Mouse (Mus musculus) myocyte (in vitro differentiated cells): ENCODE results near the gene Kirrel3.

Experiments used
- CEBPB ChIP-seq: IDR thresholded peaks from 2 replicates; pipeline ENCODE4 v1.6.1; 2011; ENCODE audit warnings: mild to moderate bottlenecking, moderate library complexity; ENCODE audit not compliant: poor library complexity, insufficient read depth, severe bottlenecking
- E2F4 ChIP-seq: IDR thresholded peaks from one replicate; pipeline ENCODE4 v1.6.1; 2011; ENCODE audit warnings: mild to moderate bottlenecking, control low read depth, moderate library complexity; ENCODE audit not compliant: insufficient read depth
- MAX ChIP-seq: IDR thresholded peaks from one replicate; pipeline ENCODE4 v1.6.1; 2011; ENCODE audit warnings: low read depth, mild to moderate bottlenecking, control low read depth
- MYOD1 ChIP-seq, 3 experiments: IDR thresholded peaks; one replicate each; pipeline ENCODE4 v1.6.1; 2011; ENCODE audit warnings: control low read depth in 2 of 3, low read depth in 2 of 3, mild to moderate bottlenecking in 2 of 3, moderate library complexity in 1 of 3; ENCODE audit not compliant: insufficient read length in 2 of 3, control insufficient read depth in 1 of 3
- MYOG ChIP-seq, 3 experiments: IDR thresholded peaks; one replicate each; pipeline ENCODE4 v1.6.1; 2011; ENCODE audit warnings: control low read depth in 2 of 3, low read depth in 2 of 3, mild to moderate bottlenecking in 2 of 3; ENCODE audit not compliant: insufficient read length in 2 of 3, control insufficient read depth in 1 of 3, insufficient read depth in 1 of 3
- POLR2A ChIP-seq: IDR thresholded peaks from one replicate; pipeline ENCODE4 v1.6.1; 2011; ENCODE audit warnings: low read depth, mild to moderate bottlenecking, control low read depth, moderate library complexity; ENCODE audit not compliant: insufficient read length
- POLR2AphosphoS2 ChIP-seq: IDR thresholded peaks from one replicate; pipeline ENCODE4 v1.6.1; 2011; ENCODE audit warnings: low read depth, control low read depth; ENCODE audit not compliant: insufficient read length
- REST ChIP-seq: IDR thresholded peaks from one replicate; pipeline ENCODE4 v1.6.1; 2011; ENCODE audit warnings: mild to moderate bottlenecking, control low read depth, moderate library complexity; ENCODE audit not compliant: insufficient read depth, insufficient read length
- SRF ChIP-seq: IDR thresholded peaks from one replicate; pipeline ENCODE4 v1.6.1; 2011; ENCODE audit warnings: low read depth; ENCODE audit not compliant: control insufficient read depth, insufficient read length
- TCF12 ChIP-seq: IDR thresholded peaks from one replicate; pipeline ENCODE4 v1.6.1; 2011; ENCODE audit warnings: mild to moderate bottlenecking, control low read depth; ENCODE audit not compliant: poor library complexity, insufficient read depth, severe bottlenecking
- TCF3 ChIP-seq: IDR thresholded peaks from one replicate; pipeline ENCODE4 v1.6.1; 2011; ENCODE audit warnings: low read depth, control low read depth; ENCODE audit not compliant: insufficient read length
- USF1 ChIP-seq: IDR thresholded peaks from one replicate; pipeline ENCODE4 v1.6.1; 2011; ENCODE audit warnings: low read depth, mild to moderate bottlenecking, control low read depth, moderate library complexity

- TF ChIP-seq TCF12 (no peak), USF1 (no peak), POLR2A (no peak), CEBPB (no peak), MAX (no peak), E2F4 (no peak), TCF3 (no peak), POLR2AphosphoS2 (no peak), SRF (no peak), MYOD1 (IDR thresholded peaks at IDR 0.05; ENCODE audit: control insufficient read depth in 1 of 3, insufficient read length in 2 of 3, low read depth in 2 of 3) (no peak), MYOG (IDR thresholded peaks at IDR 0.05; ENCODE audit: control insufficient read depth in 1 of 3, insufficient read depth in 1 of 3, insufficient read length in 2 of 3, low read depth in 2 of 3) (no peak), REST (no peak)
These were observed 398.6 kb downstream of the Kirrel3 start for GRCm38 (mm10) chr9:34884325-34884724.
